Mouse (Mus musculus) limb, embryonic 15.5 days (tissue): Measurements from ENCODE around the gene Gsto1. TPM values are rescaled to one million over a fixed set of nuclear protein-coding genes. Genes with fewer than 3 reads are reported as not detected.

Experiments
- ATAC-seq: fragments of 200-750 bp; cut with Nextera tagmentation; 2 replicates; pipeline ENCODE4 v1.8.0; 2017; ENCODE audit warnings: low read depth, moderate TSS enrichment; ENCODE audit not compliant: insufficient number of reproducible peaks, low FRiP score, low TSS enrichment
- H3K27ac ChIP-seq: fragments of 300-500 bp; sonication (generic); 2 replicates; pipeline ENCODE4 v1.5.1; 2015; ENCODE audit warnings: moderate library complexity, mild to moderate bottlenecking, inconsistent platforms
- H3K27me3 ChIP-seq: fragments of 300-500 bp; sonication (generic); 2 replicates; pipeline ENCODE4 v1.6.1; 2015; ENCODE audit warnings: inconsistent platforms
- H3K36me3 ChIP-seq: fragments of 300-500 bp; sonication (generic); 2 replicates; pipeline ENCODE4 v1.6.1; 2015; ENCODE audit warnings: inconsistent platforms
- H3K4me1 ChIP-seq: fragments of 300-500 bp; sonication (generic); 2 replicates; pipeline ENCODE4 v1.6.1; 2015; ENCODE audit warnings: inconsistent platforms
- H3K4me2 ChIP-seq: fragments of 300-500 bp; sonication (generic); 2 replicates; pipeline ENCODE4 v1.6.1; 2015; ENCODE audit warnings: mild to moderate bottlenecking, inconsistent platforms
- H3K4me3 ChIP-seq: fragments of 300-500 bp; sonication (generic); 2 replicates; pipeline ENCODE4 v1.5.1; 2015; ENCODE audit warnings: mild to moderate bottlenecking, inconsistent platforms
- H3K9ac ChIP-seq: fragments of 300-500 bp; sonication (generic); 2 replicates; pipeline ENCODE4 v1.6.1; 2015; ENCODE audit warnings: inconsistent platforms
- H3K9me3 ChIP-seq: fragments of 300-500 bp; sonication (generic); 2 replicates; pipeline ENCODE4 v1.6.1; 2016; ENCODE audit warnings: inconsistent platforms
- WGBS: fragments of 180-500 bp; shearing (Covaris S2); methylation state at CpG from one replicate; pipeline ENCODE4 v1.1.7; 2015; 5-methylcytosine and 5-hydroxymethylcytosine counted together
- polyA plus RNA-seq: library from polyadenylated mRNA; unstranded; fragments of >200 nt; fragmentation: Nextera tagmentation; extraction: Ambion mirVana; gene quantifications from 2 replicates; pipeline ENCODE4 v1.2.1, GENCODE M21; 2015

The Gsto1 gene
- 227 and 249 TPM in 2 replicates for polyA plus RNA-seq

GRCm38 (mm10) chr19:47854796-47855783 is at the start of gene Gsto1:
Gsto1 (plus strand) TSS chr19:47854970.
- peak; percentile 93 for ATAC-seq
- Histone ChIP-seq H3K9ac (peak within 1 kb of the TSS; percentile 63), H3K27ac (peak within 1 kb of the TSS; percentile 93), H3K4me3 (peak within 1 kb of the TSS; percentile 69), H3K36me3 (peaks cover 16% of the 10 kb centered on the region), H3K4me1 (peaks cover 16% of the 10 kb centered on the region), H3K9me3 (no peaks in the 10 kb centered on the region), H3K4me2 (peak within 1 kb of the TSS; percentile 91), H3K27me3 (no peaks in the 10 kb centered on the region)
- WGBS, result under 1% methylated on average over 60 of the region's 60 CpGs

GRCm38 (mm10) chr19:47812091-47812490 is 42.7 kb upstream of the Gsto1 start:
- ATAC-seq, result no peak
- H3K9me3 ChIP-seq, result no peaks in the 10 kb centered on the region
- no peaks in the 10 kb centered on the region for H3K27me3 ChIP-seq
- WGBS, result 60% methylated on average over 10 of the region's 10 CpGs
- no peaks in the 10 kb centered on the region for H3K4me1 ChIP-seq
- no peak overlapping the region for H3K4me2 ChIP-seq
- no peak overlapping the region for H3K27ac ChIP-seq
- H3K36me3 ChIP-seq, result no peaks in the 10 kb centered on the region
- H3K4me3 ChIP-seq, result no peak overlapping the region
- no peak overlapping the region for H3K9ac ChIP-seq

GRCm38 (mm10) chr19:47814721-47815120 is 40.0 kb upstream of the Gsto1 start:
- Histone ChIP-seq H3K9ac (no peak overlapping the region), H3K4me1 (no peaks in the 10 kb centered on the region), H3K36me3 (no peaks in the 10 kb centered on the region), H3K4me3 (no peak overlapping the region), H3K27ac (no peak overlapping the region), H3K27me3 (no peaks in the 10 kb centered on the region), H3K9me3 (no peaks in the 10 kb centered on the region), H3K4me2 (no peak overlapping the region)
- WGBS, result 91% methylated on average over 5 of the region's 5 CpGs
- ATAC-seq, result no peak

GRCm38 (mm10) chr19:47817692-47818091 is 37.1 kb upstream of the Gsto1 start:
- ATAC-seq, result no peak
- Histone ChIP-seq H3K9me3 (no peaks in the 10 kb centered on the region), H3K36me3 (no peaks in the 10 kb centered on the region), H3K4me1 (peaks cover 9% of the 10 kb centered on the region), H3K4me2 (no peak overlapping the region), H3K27me3 (peaks cover 4% of the 10 kb centered on the region; the same call in 1 of the 2 replicates), H3K27ac (no peak overlapping the region), H3K4me3 (no peak overlapping the region), H3K9ac (no peak overlapping the region)
- WGBS, result 67% methylated on average over 9 of the region's 9 CpGs

- peaks cover 9% of the 10 kb centered on the region for H3K4me1 ChIP-seq
- H3K27me3 ChIP-seq, result peaks cover 6% of the 10 kb centered on the region; the same call in 1 of the 2 replicates
- H3K9ac ChIP-seq, result no peak overlapping the region
- no peaks in the 10 kb centered on the region for H3K9me3 ChIP-seq
- no peaks in the 10 kb centered on the region for H3K36me3 ChIP-seq
- no peak overlapping the region for H3K4me3 ChIP-seq
- no peak for ATAC-seq
- peak overlapping the region; percentile 22; the same call in 1 of the 2 replicates for H3K27ac ChIP-seq
- WGBS, result 19% methylated on average over 9 of the region's 9 CpGs
- 0 out of 2 replicates have a peak overlapping the region, but pooled peaks have one; percentile 1 for H3K4me2 ChIP-seq
Observed at GRCm38 (mm10) chr19:47820832-47821493, 33.8 kb upstream of the Gsto1 start.

GRCm38 (mm10) chr19:47821494-47821872 is 33.3 kb upstream of the Gsto1 start:
- Histone ChIP-seq H3K9me3 (no peaks in the 10 kb centered on the region), H3K27me3 (peaks cover 6% of the 10 kb centered on the region; the same call in 1 of the 2 replicates), H3K27ac (no peak overlapping the region), H3K36me3 (no peaks in the 10 kb centered on the region), H3K4me3 (no peak overlapping the region), H3K4me2 (0 out of 2 replicates have a peak overlapping the region, but pooled peaks have one; percentile 1), H3K9ac (no peak overlapping the region), H3K4me1 (peaks cover 9% of the 10 kb centered on the region)
- no peak for ATAC-seq
- WGBS, result 48% methylated on average over 7 of the region's 7 CpGs

GRCm38 (mm10) chr19:47822143-47822796 is 32.5 kb upstream of the Gsto1 start:
- ATAC-seq, result no peak
- Histone ChIP-seq H3K27me3 (peaks cover 6% of the 10 kb centered on the region; the same call in 1 of the 2 replicates), H3K9ac (no peak overlapping the region), H3K36me3 (no peaks in the 10 kb centered on the region), H3K4me2 (no peak overlapping the region), H3K9me3 (no peaks in the 10 kb centered on the region), H3K27ac (no peak overlapping the region), H3K4me3 (no peak overlapping the region), H3K4me1 (peaks cover 9% of the 10 kb centered on the region)
- WGBS, result 18% methylated on average over 8 of the region's 8 CpGs

GRCm38 (mm10) chr19:47824026-47824425 is 30.7 kb upstream of the Gsto1 start:
- no peak overlapping the region for H3K4me2 ChIP-seq
- 68% methylated on average over 5 of the region's 5 CpGs for WGBS

GRCm38 (mm10) chr19:47829913-47830450 is 24.8 kb upstream of the Gsto1 start:
- no peak overlapping the region for H3K27ac ChIP-seq
- no peak overlapping the region for H3K4me2 ChIP-seq
- WGBS, result 85% methylated on average over 14 of the region's 14 CpGs
- H3K4me3 ChIP-seq, result no peak overlapping the region
- H3K9ac ChIP-seq, result no peak overlapping the region
- H3K27me3 ChIP-seq, result no peaks in the 10 kb centered on the region
- H3K36me3 ChIP-seq, result no peaks in the 10 kb centered on the region
- ATAC-seq, result no peak
- H3K9me3 ChIP-seq, result no peaks in the 10 kb centered on the region
- H3K4me1 ChIP-seq, result no peaks in the 10 kb centered on the region

More at GRCm38 (mm10) chr19:47824026-47824425, 30.7 kb upstream of the Gsto1 start:
- Histone ChIP-seq H3K9ac (no peak overlapping the region), H3K27ac (no peak overlapping the region), H3K9me3 (no peaks in the 10 kb centered on the region), H3K27me3 (peaks cover 6% of the 10 kb centered on the region; the same call in 1 of the 2 replicates), H3K4me3 (no peak overlapping the region), H3K36me3 (no peaks in the 10 kb centered on the region), H3K4me1 (peaks cover 9% of the 10 kb centered on the region)
- no peak for ATAC-seq

- Histone ChIP-seq H3K4me3 (no peak overlapping the region), H3K27me3 (no peaks in the 10 kb centered on the region), H3K9me3 (no peaks in the 10 kb centered on the region), H3K4me2 (no peak overlapping the region), H3K4me1 (no peaks in the 10 kb centered on the region), H3K36me3 (no peaks in the 10 kb centered on the region), H3K9ac (no peak overlapping the region), H3K27ac (no peak overlapping the region)
- ATAC-seq, result no peak
- WGBS, result 92% methylated on average over 8 of the region's 8 CpGs
Observed at GRCm38 (mm10) chr19:47831111-47831510, 23.7 kb upstream of the Gsto1 start.

- Histone ChIP-seq H3K9me3 (no peaks in the 10 kb centered on the region), H3K4me1 (peaks cover 5% of the 10 kb centered on the region), H3K27me3 (0 out of 2 replicates have a peak, but pooled peaks cover 5% of the 10 kb centered on the region), H3K4me2 (no peak overlapping the region), H3K9ac (no peak overlapping the region), H3K36me3 (no peaks in the 10 kb centered on the region), H3K27ac (no peak overlapping the region), H3K4me3 (no peak overlapping the region)
- ATAC-seq, result no peak
- 78% methylated on average over 16 of the region's 16 CpGs for WGBS
Observed at GRCm38 (mm10) chr19:47832316-47832715, 22.5 kb upstream of the Gsto1 start.
